Mouse (Mus musculus) cerebellum, adult 2 months (tissue): ENCODE results near the gene Ccdc149.

Source experiments
- CTCF ChIP-seq: fragments of 200-500 bp; IDR thresholded peaks from 2 replicates; pipeline ENCODE4 v1.5.1; 2011; ENCODE audit warnings: low read depth, mild to moderate bottlenecking, control low read depth, low read length, moderate library complexity, borderline replicate concordance; ENCODE audit not compliant: insufficient read depth
- POLR2A ChIP-seq: fragments of 200-500 bp; IDR thresholded peaks from 2 replicates; pipeline ENCODE4 v1.6.1; 2011; ENCODE audit warnings: low read length, control low read depth, borderline replicate concordance; ENCODE audit not compliant: insufficient read depth

GRCm38 (mm10) chr5:52366661-52367060, 104.7 kb downstream of the Ccdc149 start:
- TF ChIP-seq CTCF (no peak), POLR2A (no peak)
